Mouse (Mus musculus): ENCODE measurements around the gene Rer1.
A peak's percentile ranks its signal among the peaks of the same experiment; 100 is the strongest.
"Not testable (repeated sequence)": the region's sequence is repeated elsewhere in the genome, so short reads cannot be mapped to it uniquely, and the experiment has no call there.

The Rer1 gene

DNA sequence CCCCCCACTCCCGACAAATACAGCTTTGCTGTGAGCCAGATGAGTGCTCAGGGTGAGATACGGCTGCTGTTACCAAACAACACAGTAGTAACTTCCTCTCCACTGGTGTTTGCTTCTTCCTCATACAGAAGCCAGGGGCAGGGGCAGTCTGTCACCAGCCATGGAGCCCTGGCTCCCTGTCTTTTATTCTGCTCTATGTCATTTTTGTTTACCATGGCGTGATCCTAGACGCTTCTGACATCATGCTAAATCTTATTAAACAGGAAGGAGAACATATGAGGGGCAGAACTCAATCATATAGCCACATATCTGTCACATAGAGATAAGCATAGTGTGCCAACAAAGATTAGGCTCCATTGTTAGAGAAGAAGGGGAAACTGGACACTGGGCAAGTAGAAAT is 30.4 kb upstream of the Rer1 start:
- no peak for DNase-seq (ENCODE audit: low read depth, low spot score)

GRCm38 (mm10) chr4:155113766-155114410 is 27.7 kb upstream of the Rer1 start:
- DNase-seq (ENCODE audit: low read depth, low spot score): no peak

GRCm38 (mm10) chr4:155109471-155109870 is 23.3 kb upstream of the Rer1 start:
- no peak for DNase-seq (ENCODE audit: low read depth, low spot score)

DNA sequence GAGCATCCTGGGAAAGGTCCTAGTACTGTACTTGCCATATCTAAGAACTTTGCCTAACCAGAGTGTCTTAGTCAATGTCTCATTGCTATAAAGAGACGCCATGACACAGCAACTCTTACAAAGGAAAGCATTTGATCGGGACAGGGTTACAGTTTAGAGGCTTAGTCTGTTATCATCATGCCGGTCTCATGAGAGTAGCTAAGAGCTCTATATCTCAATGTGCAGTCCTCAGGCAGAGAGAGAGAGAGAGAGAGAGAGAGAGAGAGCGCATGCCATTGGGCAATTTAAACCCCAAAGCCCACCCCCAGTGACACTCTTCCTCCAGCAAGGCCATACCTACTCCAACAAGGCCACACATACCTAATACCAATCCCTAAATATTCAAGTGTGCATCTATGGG is 21.7 kb upstream of the Rer1 start:
- DNase-seq (ENCODE audit: low read depth, low spot score): no peak

- DNase-seq (ENCODE audit: low read depth, low spot score): no peak
Measured at GRCm38 (mm10) chr4:155098572-155098971, 12.4 kb upstream of the Rer1 start.

DNA sequence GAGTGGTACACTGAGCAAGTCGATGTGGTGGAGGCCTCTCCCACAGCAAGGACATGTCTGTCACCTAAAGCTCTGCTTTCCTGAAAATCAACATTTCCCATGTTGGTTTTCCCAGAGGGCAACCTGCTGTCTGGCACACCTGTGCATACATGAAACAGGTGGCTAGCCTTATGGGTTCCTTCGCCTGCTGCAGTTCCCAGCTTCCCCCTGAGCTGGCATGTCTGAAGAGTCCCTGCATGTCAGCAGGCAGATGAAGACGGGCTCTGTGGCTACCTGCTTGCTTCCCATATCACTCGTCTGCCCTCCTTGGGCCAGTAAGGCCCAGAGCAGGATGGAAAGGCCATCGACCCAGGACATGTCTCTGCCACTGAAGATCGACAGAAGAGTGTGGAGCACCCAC is 11.3 kb upstream of the Rer1 start:
- no peak for DNase-seq (ENCODE audit: low read depth, low spot score)

DNA sequence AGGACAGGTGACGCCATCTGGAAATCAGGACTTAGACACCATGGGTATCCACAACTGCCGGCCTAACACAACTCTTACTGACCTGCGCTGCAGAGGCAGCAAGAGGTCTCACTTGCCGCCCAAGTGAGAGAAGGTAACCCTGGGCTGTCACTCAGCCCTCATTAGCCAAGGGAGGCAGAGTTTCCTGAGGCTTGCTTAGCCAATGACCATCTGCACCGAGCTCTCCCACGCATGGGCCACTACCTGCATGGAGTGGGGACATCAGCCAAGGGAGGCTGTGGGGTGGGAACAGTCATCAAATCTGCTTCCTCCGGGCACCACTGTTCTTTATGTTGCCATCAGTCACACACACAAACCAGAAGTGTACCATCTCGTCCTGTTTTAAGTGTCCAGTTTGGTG is 9.8 kb upstream of the Rer1 start:
- no peak for DNase-seq (ENCODE audit: low read depth, low spot score)

- DNase-seq (ENCODE audit: low read depth, low spot score): peak; percentile 93
Measured at GRCm38 (mm10) chr4:155095238-155095900, 9.2 kb upstream of the Rer1 start.

DNA sequence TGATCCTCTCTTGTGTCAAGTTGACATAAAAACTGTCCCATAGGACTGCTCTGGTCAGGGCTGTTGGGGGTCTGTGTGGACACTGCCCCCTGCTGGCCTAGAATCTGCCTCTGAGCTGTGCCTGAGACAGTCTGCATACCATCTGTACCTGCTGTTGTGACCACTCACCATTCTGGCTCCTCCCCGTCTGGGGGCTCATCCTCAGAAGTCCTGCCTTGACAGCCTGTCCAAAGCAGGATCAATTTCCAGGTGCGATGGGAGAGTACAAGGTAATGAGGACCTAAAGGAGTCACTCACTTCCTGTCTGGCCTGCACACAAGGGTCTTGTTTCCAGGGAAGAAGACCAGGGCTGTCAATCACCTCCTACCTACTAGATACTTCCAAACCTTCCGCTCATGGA is 8.4 kb upstream of the Rer1 start:
- DNase-seq (ENCODE audit: low read depth, low spot score): peak; percentile 78

- DNase-seq (ENCODE audit: low read depth, low spot score): no peak
Measured at GRCm38 (mm10) chr4:155093431-155094149, 7.4 kb upstream of the Rer1 start.

DNA sequence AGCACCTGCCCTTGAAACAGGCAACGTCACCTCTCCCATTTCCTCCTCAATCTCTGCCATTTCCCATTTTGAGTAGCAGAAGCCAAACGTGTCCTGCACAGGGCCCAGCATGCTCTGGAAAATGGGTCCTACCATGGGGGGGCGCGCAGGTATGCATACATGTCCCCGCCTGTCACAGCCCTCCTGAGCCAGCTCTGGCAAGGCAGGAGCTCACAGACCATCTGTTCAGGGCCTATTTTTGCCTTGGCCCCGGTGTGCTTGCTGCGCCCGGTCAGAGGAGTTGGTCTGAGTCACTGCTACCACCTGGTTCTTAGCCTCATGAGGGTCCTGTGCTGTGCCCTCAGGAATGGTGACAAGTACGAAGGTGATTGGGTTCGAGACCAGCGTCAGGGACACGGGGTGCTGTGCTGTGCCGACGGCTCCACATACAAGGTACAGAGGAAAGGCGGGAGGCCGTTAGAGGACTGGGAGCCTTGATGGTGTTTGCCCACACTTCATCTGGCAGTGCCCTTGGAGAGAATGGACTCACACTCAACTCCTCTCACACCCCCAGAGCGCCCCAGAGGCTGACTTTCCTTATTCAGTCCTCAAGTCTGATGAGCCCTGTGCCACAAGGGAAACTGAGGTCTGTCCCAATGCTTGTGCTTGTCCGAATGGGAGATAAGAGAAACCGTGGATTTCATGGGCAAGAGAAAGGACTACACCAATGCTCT is 6.7 kb upstream of the Rer1 start:
- DNase-seq (ENCODE audit: low read depth, low spot score): no peak

GRCm38 (mm10) chr4:155090688-155091449 is 4.7 kb upstream of the Rer1 start:
- DNase-seq (ENCODE audit: low read depth, low spot score): peak; percentile 33

DNA sequence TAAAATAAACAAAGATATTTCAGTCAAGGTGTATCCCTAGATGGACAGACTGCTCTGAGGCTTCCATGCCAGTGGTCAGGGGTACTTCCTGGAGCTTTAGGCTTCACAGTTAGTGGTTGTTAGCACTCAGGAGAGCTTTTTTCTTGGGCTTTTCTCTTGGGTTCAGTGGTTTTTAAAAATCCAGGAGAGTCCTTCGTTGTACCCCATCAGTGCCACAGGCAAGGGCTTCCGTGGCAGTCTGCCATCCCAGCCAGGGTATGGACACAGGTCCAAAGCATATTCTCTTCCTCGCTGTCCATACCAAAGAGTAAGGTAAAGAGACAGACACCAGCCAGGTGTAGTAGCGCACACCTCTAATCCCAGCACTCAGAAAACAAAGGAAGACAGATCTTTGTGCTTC is 4.0 kb upstream of the Rer1 start:
- no peak for DNase-seq (ENCODE audit: low read depth, low spot score)

DNA sequence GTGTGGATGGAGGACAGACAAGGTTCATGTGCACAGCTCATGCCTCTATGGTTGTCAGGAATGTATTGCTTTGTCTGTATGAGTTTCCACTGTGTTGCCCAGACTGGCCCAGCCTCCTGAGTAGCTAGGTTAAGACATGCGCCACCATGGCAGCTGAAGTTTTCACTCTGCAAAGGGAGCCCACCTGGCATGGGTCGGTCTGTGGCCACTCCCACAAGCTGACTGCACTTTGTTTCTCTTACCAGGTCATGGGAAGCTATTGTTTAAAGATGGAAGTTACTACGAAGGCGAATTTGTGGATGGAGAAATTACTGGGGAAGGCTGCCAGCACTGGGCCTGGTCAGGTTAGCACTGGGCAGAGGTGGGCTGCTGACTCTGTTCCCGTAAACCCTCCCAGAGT is 3.1 kb upstream of the Rer1 start:
- no peak for DNase-seq (ENCODE audit: low read depth, low spot score)

- peak; percentile 40 for DNase-seq (ENCODE audit: low read depth, low spot score)
Measured at GRCm38 (mm10) chr4:155085206-155086107, 725 bp downstream of the Rer1 start.

DNA sequence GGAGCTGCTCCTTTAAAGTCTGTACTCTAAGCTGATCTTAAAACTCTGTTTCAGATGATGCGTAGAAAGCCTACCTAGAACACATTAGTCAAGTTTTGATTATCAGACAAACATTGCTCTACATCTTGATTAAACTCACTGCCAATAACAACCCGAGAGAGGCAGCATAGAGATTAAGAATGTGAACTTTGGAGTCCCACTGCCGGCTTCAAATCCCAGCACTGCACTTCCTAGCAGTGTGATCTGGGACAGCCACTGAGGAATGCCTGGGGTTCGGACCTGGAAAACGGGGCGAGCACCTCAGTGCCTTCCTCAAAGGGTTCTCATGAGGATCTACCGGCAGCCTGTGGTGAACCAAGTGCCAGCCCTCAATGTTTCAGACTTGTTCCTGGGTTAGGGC is 1.8 kb downstream of the Rer1 start:
- no peak for DNase-seq (ENCODE audit: low read depth, low spot score)

GRCm38 (mm10) chr4:155083553-155083952 is 2.6 kb downstream of the Rer1 start:
- no peak for DNase-seq (ENCODE audit: low read depth, low spot score)

DNA sequence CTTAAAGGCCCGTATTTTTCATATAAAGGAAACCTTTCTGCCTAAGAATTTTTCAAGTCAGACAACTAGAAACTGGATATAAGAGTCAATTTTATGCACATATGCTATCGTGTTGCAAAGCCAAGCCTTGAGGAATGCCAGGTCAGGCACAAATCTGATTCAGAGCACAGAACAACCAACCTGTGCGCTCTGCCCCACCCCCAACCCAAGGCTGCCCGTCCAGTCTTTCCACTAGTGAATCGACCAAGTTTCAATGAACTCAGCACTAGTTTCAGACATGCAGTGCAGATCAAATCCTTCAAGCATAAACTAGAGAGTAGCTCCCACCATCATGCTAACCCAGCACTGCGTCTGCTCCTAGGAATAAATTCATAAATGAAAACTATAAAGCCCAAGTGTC is 6.5 kb downstream of the Rer1 start:
- DNase-seq (ENCODE audit: low read depth, low spot score): no peak

DNA sequence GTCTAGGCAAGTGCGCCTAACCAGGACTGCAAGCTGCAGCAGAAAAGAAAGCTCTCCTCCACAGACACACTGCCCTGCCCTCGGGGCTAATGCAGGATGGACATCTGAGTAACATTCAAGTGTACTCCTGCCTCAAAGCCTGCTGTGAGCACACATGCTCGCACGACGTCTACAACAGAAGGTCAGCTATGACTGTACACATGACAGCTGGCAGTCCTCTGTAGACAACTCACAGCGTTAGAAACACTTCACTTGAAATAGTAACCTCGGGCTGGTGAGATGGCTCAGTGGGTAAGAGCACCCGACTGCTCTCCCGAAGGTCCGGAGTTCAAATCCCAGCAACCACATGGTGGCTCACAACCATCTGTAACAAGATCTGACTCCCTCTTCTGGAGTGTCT is 7.4 kb downstream of the Rer1 start:
- not testable (repeated sequence) for DNase-seq (ENCODE audit: low read depth, low spot score)

DNA sequence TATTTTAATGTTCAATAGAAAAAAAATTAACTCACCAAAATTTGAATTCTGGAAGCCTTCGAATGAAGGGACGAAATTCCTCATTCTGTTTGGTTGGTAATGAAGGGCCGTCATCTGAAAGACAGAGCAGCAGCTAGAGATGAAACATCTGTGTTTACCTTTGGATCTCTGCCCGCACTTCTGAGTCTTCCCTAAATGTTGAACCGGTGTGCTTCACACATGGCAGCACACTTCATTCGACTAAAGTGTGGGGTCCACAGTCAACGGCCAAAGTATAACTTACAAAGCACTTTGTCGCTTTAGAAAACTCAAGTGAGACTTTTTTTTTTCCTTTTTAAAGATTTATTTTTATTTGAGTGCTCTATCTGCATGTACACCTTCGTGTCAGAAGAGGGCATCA is 9.5 kb downstream of the Rer1 start:
- no peak for DNase-seq (ENCODE audit: low read depth, low spot score)

DNA sequence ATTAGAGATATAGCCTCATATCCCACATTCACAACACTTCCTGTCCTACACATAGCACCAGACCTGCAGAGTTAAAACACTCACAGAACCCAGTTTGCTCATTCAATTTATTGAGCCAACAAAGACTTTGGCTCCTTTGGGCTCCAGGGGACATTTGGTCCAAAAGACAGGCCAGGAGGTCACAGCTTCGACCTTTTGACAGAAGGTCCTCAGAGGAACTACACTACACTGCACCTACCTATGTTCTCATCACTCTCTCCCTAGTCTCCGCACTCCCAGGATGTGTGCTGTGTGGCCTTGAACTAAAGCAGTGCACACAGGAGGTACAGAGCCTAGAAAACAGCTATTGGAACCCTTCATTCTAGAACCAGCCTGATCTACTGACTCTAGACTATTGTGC is 10.4 kb downstream of the Rer1 start:
- no peak for DNase-seq (ENCODE audit: low read depth, low spot score)

Measured in CD4-positive, CD25-positive, alpha-beta regulatory T cell, adult 2 months (primary cell).